Mouse (Mus musculus): Measurements from ENCODE around the gene Selenoo. TPM values are rescaled to one million over a fixed set of nuclear protein-coding genes. Genes with fewer than 3 reads are reported as not detected.

Selenoo gene
- polyA plus RNA-seq, 1 experiment = 27.7 TPM

DNA sequence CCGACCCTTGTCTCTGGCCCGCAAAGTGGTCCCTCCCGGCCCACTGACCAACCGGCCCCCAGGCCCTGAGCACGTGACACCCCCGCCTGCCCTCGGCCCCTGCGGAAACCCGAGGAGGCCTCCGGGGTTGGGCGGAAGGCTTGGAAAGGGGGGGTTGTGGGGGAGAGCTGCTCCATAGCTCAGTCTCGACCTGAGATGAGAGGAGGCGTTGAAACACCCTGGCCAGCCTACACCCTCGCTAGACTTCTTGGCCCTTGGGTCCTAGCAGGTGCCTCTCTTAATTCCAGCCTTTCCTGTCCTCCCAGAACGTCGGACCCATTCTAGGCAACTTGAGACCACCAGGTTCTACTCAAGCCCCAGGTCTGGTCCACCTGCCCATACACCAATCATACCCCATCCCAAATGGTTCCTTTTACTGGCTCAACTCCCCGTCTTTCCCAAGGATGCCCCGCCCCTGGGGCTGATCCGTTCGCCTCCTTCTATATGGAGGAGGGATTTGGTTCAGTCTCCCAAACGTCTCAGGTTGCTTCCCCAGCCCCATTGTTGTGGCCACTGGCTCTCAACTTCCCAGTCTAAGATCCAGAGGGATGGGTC is 51.9 kb downstream of the Selenoo start, which contains the start of gene Mapk12:
Mapk12 (minus strand) TSS at position 45 of the 594 bp plus-strand sequence.
- H3K36me3 ChIP-seq (ENCODE audit: control insufficient read depth, insufficient read depth, low read length) = peaks cover 4% of the 10 kb centered on the region
- 4% methylated on average over 21 of the region's 21 CpGs for WGBS
- peaks cover 27% of the 10 kb centered on the region for H3K4me1 ChIP-seq (ENCODE audit: control insufficient read depth, insufficient read depth, insufficient read length)
- H3K4me3 ChIP-seq (ENCODE audit: extremely low read depth, insufficient read depth, insufficient read length) = peak within 1 kb of the TSS; percentile 40; the same call in 1 of the 2 replicates
- peaks cover 13% of the 10 kb centered on the region for H3K27me3 ChIP-seq (ENCODE audit: control insufficient read depth, insufficient read depth, low read length)
- TF ChIP-seq POLR2A (IDR thresholded peaks at IDR 0.05; ENCODE audit: low read depth, low read length) (no peak), CTCF (IDR thresholded peaks at IDR 0.05; ENCODE audit: extremely low read depth, insufficient read depth, insufficient read length, insufficient replicate concordance) (no peak)
- DNase-seq (ENCODE audit: low read depth in 1 of 2, low spot score in 2 of 2) = no peak
- H3K27ac ChIP-seq (ENCODE audit: insufficient read depth, low read length) = no peak within 1 kb of the TSS

DNA sequence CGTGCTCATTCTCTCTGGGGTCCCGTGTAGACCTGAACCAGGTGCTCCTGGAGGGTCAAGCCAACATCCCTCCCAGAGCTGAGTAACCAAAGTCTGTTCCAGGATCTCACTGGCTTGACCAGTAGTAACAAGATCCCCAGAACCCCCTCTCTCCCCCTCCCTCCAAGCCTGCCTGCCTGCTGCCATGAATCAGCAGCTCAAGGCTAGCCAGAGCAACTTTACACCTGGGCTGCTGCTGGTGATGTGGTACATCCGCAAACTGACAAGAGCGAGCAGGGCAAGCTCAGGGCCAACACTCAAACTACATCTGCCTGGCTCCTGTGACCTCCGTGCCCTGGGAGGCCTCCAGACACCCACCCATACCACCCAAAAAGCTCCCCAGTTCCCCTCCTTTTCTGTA is 52.6 kb downstream of the Selenoo start:
- 22% methylated on average over 5 of the region's 5 CpGs for WGBS
- Histone ChIP-seq H3K36me3 (ENCODE audit: control insufficient read depth, insufficient read depth, low read length) (peaks cover 4% of the 10 kb centered on the region), H3K27ac (ENCODE audit: insufficient read depth, low read length) (no peak overlapping the region), H3K4me3 (ENCODE audit: extremely low read depth, insufficient read depth, insufficient read length) (no peak overlapping the region), H3K4me1 (ENCODE audit: control insufficient read depth, insufficient read depth, insufficient read length) (peaks cover 34% of the 10 kb centered on the region), H3K27me3 (ENCODE audit: control insufficient read depth, insufficient read depth, low read length) (peaks cover 13% of the 10 kb centered on the region)
- TF ChIP-seq POLR2A (IDR thresholded peaks at IDR 0.05; ENCODE audit: low read depth, low read length) (no peak), CTCF (IDR thresholded peaks at IDR 0.05; ENCODE audit: extremely low read depth, insufficient read depth, insufficient read length, insufficient replicate concordance) (no peak)
- DNase-seq (ENCODE audit: low read depth in 1 of 2, low spot score in 2 of 2) = no peak

DNA sequence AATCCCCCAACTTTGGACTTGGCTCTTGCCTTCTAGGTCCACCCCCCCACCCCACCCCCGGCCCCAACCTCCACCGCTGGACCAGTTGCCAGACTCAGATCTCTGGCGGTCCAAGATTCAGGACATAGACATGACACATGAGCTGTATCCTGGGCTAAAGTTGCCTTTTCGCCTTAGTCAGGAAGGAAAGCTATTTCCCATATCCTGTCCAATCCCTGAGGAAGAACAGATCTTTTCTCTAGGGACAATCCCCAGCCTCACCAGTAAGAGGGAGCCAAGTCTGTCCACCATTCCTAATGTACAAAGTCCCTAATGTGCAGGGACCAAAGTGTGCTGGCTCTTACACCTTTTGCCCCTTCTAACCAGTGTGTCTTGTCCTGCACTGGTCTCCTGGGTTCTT is 53.0 kb downstream of the Selenoo start:
- Histone ChIP-seq H3K36me3 (ENCODE audit: control insufficient read depth, insufficient read depth, low read length) (peaks cover 4% of the 10 kb centered on the region), H3K27ac (ENCODE audit: insufficient read depth, low read length) (no peak overlapping the region), H3K4me3 (ENCODE audit: extremely low read depth, insufficient read depth, insufficient read length) (no peak overlapping the region), H3K27me3 (ENCODE audit: control insufficient read depth, insufficient read depth, low read length) (peaks cover 13% of the 10 kb centered on the region), H3K4me1 (ENCODE audit: control insufficient read depth, insufficient read depth, insufficient read length) (peaks cover 34% of the 10 kb centered on the region)
- WGBS = 45% methylated on average over 4 of the region's 4 CpGs
- DNase-seq (ENCODE audit: low read depth in 1 of 2, low spot score in 2 of 2) = no peak
- no peak for TF ChIP-seq CTCF (IDR thresholded peaks at IDR 0.05; ENCODE audit: extremely low read depth, insufficient read depth, insufficient read length, insufficient replicate concordance)
- no peak for TF ChIP-seq POLR2A (IDR thresholded peaks at IDR 0.05; ENCODE audit: low read depth, low read length)

DNA sequence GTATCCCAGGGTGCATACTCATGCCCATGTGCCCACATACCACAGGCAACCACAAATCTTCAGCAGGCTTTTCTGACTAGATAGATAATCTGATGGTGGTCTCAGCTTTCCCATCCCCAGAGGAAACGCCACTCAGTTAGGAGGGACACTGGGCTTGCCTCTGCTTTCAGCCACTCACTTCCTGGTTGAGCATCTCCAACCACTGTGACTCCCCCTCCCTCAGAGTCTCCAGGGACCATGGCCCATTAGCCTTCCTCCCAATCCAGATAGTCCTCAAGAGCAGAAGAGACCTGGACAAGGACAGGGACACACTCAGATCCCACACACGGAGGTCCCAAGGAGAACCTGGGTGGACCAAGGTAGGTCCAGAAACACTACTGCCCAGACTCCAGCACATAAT is 54.2 kb downstream of the Selenoo start:
- Histone ChIP-seq H3K27me3 (ENCODE audit: control insufficient read depth, insufficient read depth, low read length) (peaks cover 11% of the 10 kb centered on the region), H3K4me1 (ENCODE audit: control insufficient read depth, insufficient read depth, insufficient read length) (peaks cover 41% of the 10 kb centered on the region), H3K27ac (ENCODE audit: insufficient read depth, low read length) (no peak overlapping the region), H3K36me3 (ENCODE audit: control insufficient read depth, insufficient read depth, low read length) (peaks cover 4% of the 10 kb centered on the region), H3K4me3 (ENCODE audit: extremely low read depth, insufficient read depth, insufficient read length) (no peak overlapping the region)
- no peak for DNase-seq (ENCODE audit: low read depth in 1 of 2, low spot score in 2 of 2)
- no peak for TF ChIP-seq POLR2A (IDR thresholded peaks at IDR 0.05; ENCODE audit: low read depth, low read length)
- TF ChIP-seq CTCF (IDR thresholded peaks at IDR 0.05; ENCODE audit: extremely low read depth, insufficient read depth, insufficient read length, insufficient replicate concordance) = no peak
- WGBS = 65% methylated on average over 2 of the region's 2 CpGs

DNA sequence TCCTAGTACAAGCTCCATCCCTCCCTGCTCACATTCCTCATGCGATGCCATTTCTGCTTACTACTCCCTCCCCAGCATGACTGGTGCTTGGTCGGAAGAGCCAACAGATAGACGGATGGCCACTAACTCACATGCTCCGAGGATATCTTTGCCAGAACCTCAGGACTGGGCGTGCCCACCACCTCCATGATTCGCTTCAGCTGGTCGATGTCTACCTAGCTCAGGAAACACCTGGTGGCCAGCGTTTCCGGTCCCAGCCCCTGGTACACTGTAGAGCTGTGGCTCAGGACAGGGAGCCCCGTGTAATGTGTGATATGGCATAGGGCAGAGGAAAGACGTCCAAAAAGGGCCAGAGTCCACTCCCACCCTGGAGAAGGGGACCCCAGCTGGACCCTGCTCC is 56.1 kb downstream of the Selenoo start:
- 38% methylated on average over 11 of the region's 11 CpGs for WGBS

DNA sequence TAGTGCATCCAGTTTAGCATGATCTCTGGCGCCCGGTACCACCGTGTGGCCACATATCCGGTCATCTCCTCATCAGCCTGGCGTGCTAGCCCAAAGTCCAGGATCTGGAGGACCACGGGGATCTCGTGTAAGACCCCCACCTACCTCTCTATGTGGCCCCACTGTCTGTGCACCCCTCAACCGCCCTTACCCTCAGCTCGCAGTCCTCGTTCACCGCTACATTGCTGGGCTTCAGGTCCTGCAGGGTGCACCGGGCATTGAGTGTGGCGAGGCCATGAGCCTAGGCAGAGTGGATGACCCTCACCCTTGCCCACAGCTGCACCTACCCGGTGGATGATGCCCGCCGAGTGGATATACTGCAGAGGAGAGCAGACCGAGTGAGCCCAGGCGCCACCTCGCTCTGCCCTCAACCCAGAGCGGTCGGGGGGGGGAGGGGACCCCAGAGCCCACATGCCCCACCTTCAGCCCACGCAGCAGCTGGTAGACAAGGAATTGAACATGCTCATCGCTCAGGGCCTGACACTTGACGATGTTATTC is 57.0 kb downstream of the Selenoo start:
- Histone ChIP-seq H3K4me1 (ENCODE audit: control insufficient read depth, insufficient read depth, insufficient read length) (peaks cover 43% of the 10 kb centered on the region; the same call in 1 of the 2 replicates), H3K36me3 (ENCODE audit: control insufficient read depth, insufficient read depth, low read length) (peaks cover 4% of the 10 kb centered on the region), H3K4me3 (ENCODE audit: extremely low read depth, insufficient read depth, insufficient read length) (peak overlapping the region; percentile 53; the same call in 1 of the 2 replicates), H3K27ac (ENCODE audit: insufficient read depth, low read length) (no peak overlapping the region), H3K27me3 (ENCODE audit: control insufficient read depth, insufficient read depth, low read length) (no peaks in the 10 kb centered on the region)
- TF ChIP-seq POLR2A (IDR thresholded peaks at IDR 0.05; ENCODE audit: low read depth, low read length) (no peak), CTCF (IDR thresholded peaks at IDR 0.05; ENCODE audit: extremely low read depth, insufficient read depth, insufficient read length, insufficient replicate concordance) (no peak)
- DNase-seq (ENCODE audit: low read depth in 1 of 2, low spot score in 2 of 2) = no peak
- 82% methylated on average over 24 of the region's 24 CpGs for WGBS

More for the DNA sequence above, 56.1 kb downstream of the Selenoo start:
- peaks cover 49% of the 10 kb centered on the region for H3K4me1 ChIP-seq (ENCODE audit: control insufficient read depth, insufficient read depth, insufficient read length)
- H3K4me3 ChIP-seq (ENCODE audit: extremely low read depth, insufficient read depth, insufficient read length) = no peak overlapping the region
- DNase-seq (ENCODE audit: low read depth in 1 of 2, low spot score in 2 of 2) = no peak
- peaks cover 8% of the 10 kb centered on the region for H3K27me3 ChIP-seq (ENCODE audit: control insufficient read depth, insufficient read depth, low read length)
- peaks cover 4% of the 10 kb centered on the region for H3K36me3 ChIP-seq (ENCODE audit: control insufficient read depth, insufficient read depth, low read length)
- TF ChIP-seq CTCF (IDR thresholded peaks at IDR 0.05; ENCODE audit: extremely low read depth, insufficient read depth, insufficient read length, insufficient replicate concordance) (no peak), POLR2A (IDR thresholded peaks at IDR 0.05; ENCODE audit: low read depth, low read length) (no peak)
- H3K27ac ChIP-seq (ENCODE audit: insufficient read depth, low read length) = no peak overlapping the region

DNA sequence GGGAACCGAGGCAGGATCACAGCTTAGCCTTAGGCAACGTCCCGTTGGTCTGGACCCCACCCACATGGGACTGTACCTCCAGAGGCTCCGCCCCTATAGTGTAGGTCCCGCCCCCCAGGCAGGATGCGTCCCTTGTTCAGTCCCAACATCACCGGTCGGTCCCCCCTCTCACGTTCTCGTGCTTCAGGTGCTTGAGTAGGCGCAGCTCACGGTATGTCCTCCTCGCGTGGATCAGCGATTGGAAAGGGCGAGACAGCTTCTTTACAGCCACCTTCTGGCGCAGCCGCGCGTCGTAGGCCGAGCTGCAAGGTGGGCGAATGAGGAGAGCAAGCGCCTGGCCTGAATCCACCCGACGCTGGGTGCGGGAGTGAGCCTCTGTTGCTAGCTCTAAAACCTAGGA is 57.7 kb downstream of the Selenoo start:
- H3K27me3 ChIP-seq (ENCODE audit: control insufficient read depth, insufficient read depth, low read length) = no peaks in the 10 kb centered on the region
- no peak for TF ChIP-seq CTCF (IDR thresholded peaks at IDR 0.05; ENCODE audit: extremely low read depth, insufficient read depth, insufficient read length, insufficient replicate concordance)
- TF ChIP-seq POLR2A (IDR thresholded peaks at IDR 0.05; ENCODE audit: low read depth, low read length) = no peak; the same call in 1 of the 2 replicates
- peak overlapping the region; percentile 53 for H3K4me3 ChIP-seq (ENCODE audit: extremely low read depth, insufficient read depth, insufficient read length)
- 6% methylated on average over 27 of the region's 27 CpGs for WGBS
- peaks cover 4% of the 10 kb centered on the region for H3K36me3 ChIP-seq (ENCODE audit: control insufficient read depth, insufficient read depth, low read length)
- peak overlapping the region; percentile 62 for H3K27ac ChIP-seq (ENCODE audit: insufficient read depth, low read length)
- peak; percentile 25 to 80 for DNase-seq (ENCODE audit: low read depth in 1 of 2, low spot score in 2 of 2)
- peaks cover 39% of the 10 kb centered on the region; the same call in 1 of the 2 replicates for H3K4me1 ChIP-seq (ENCODE audit: control insufficient read depth, insufficient read depth, insufficient read length)

All from spleen, adult 2 months (tissue).